Mouse (Mus musculus): ENCODE measurements at regions not wholly inside any gene's neighbourhood (a gene's known extent, or its start where the extent isn't known, plus 50 kb on each side); places are given as distances from the start of the nearest gene placed in this dataset.

DNA sequence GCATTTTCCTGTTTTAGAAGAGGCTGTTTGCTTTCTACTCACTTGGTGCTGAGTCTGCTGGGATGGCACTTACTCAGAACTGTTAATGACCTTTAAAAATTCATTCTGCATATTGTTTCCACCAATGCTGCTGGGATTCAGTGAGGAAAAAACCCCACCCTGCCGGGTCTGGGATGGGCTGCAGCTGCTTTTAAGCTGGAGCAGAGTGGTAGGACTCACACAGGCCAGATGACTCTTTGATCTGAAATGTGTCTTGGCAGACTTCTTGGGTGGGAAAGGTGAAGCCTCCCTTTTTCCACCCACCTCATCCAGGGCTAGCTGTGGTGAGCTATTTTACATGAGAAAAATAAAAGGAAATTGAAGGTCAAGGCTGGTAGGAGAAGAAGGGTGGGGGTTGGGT, 56.4 kb upstream of the Ddhd1 start:
- Histone ChIP-seq H3K27ac (ENCODE audit: low read depth, low read length) (no peak overlapping the region), H3K27me3 (ENCODE audit: control insufficient read depth, insufficient read depth, low read length) (no peaks in the 10 kb centered on the region), H3K4me1 (ENCODE audit: control insufficient read depth, insufficient read depth, low read length) (no peaks in the 10 kb centered on the region), H3K4me3 (ENCODE audit: low read depth, low read length) (no peak overlapping the region), H3K9ac (ENCODE audit: low read depth, low read length) (no peak overlapping the region), H3K9me3 (replicated peaks; ENCODE audit: control insufficient read depth, low read length) (no peaks in the 10 kb centered on the region), H3K36me3 (ENCODE audit: control insufficient read depth, insufficient read depth, low read length) (no peaks in the 10 kb centered on the region), H3K4me2 (no peak overlapping the region)
- ATAC-seq (replicated peaks; ENCODE audit: insufficient number of reproducible peaks, low FRiP score, low TSS enrichment): no peak
- whole genome bisulfite sequencing (ENCODE audit: insufficient replicate concordance): 41% methylated on average over 1 of the region's 1 CpGs

GRCm38 (mm10) chr14:45714786-45715185, 56.8 kb upstream of the Ddhd1 start:
- H3K9ac ChIP-seq (ENCODE audit: low read depth, low read length): no peak overlapping the region
- H3K27ac ChIP-seq (ENCODE audit: low read depth, low read length): no peak overlapping the region
- no peaks in the 10 kb centered on the region for H3K27me3 ChIP-seq (ENCODE audit: control insufficient read depth, insufficient read depth, low read length)
- H3K4me1 ChIP-seq (ENCODE audit: control insufficient read depth, insufficient read depth, low read length): no peaks in the 10 kb centered on the region
- no peaks in the 10 kb centered on the region for H3K36me3 ChIP-seq (ENCODE audit: control insufficient read depth, insufficient read depth, low read length)
- no peaks in the 10 kb centered on the region for H3K9me3 ChIP-seq (replicated peaks; ENCODE audit: control insufficient read depth, low read length)
- H3K4me2 ChIP-seq: no peak overlapping the region
- no peak for ATAC-seq (replicated peaks; ENCODE audit: insufficient number of reproducible peaks, low FRiP score, low TSS enrichment)
- H3K4me3 ChIP-seq (ENCODE audit: low read depth, low read length): no peak overlapping the region

DNA sequence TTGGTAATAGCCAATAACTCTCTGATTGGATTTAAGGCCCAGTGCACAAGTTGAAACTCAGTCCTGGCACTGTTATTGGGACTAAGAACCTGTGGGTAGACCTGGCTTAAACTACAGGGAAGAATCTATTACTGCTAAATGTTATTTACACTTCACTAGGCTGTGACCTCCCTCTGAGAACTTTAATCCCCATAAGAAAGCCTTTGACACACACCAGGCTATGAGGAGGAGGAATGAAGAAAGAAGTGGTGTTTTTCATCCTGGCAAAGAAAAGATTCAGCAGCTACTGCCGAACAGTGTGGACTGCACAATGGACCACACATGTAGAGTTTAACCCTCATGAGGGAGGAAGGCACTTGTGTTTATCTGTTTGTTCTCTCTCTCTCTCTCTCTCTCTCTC, 58.2 kb upstream of the Ddhd1 start:
- Histone ChIP-seq H3K36me3 (ENCODE audit: control insufficient read depth, insufficient read depth, low read length) (no peaks in the 10 kb centered on the region), H3K9ac (ENCODE audit: low read depth, low read length) (no peak overlapping the region), H3K4me3 (ENCODE audit: low read depth, low read length) (no peak overlapping the region), H3K4me1 (ENCODE audit: control insufficient read depth, insufficient read depth, low read length) (no peaks in the 10 kb centered on the region), H3K27ac (ENCODE audit: low read depth, low read length) (no peak overlapping the region), H3K9me3 (replicated peaks; ENCODE audit: control insufficient read depth, low read length) (no peaks in the 10 kb centered on the region), H3K4me2 (no peak overlapping the region), H3K27me3 (ENCODE audit: control insufficient read depth, insufficient read depth, low read length) (no peaks in the 10 kb centered on the region)
- no peak for ATAC-seq (replicated peaks; ENCODE audit: insufficient number of reproducible peaks, low FRiP score, low TSS enrichment)
- 60% methylated on average over 1 of the region's 1 CpGs for WGBS (ENCODE audit: insufficient replicate concordance)

- no peak overlapping the region for H3K9ac ChIP-seq (ENCODE audit: low read depth, low read length)
- ATAC-seq (replicated peaks; ENCODE audit: insufficient number of reproducible peaks, low FRiP score, low TSS enrichment): no peak
- WGBS (ENCODE audit: insufficient replicate concordance): 58% methylated on average over 6 of the region's 6 CpGs
- H3K4me1 ChIP-seq (ENCODE audit: control insufficient read depth, insufficient read depth, low read length): no peaks in the 10 kb centered on the region
- H3K4me2 ChIP-seq: no peak overlapping the region
- H3K27me3 ChIP-seq (ENCODE audit: control insufficient read depth, insufficient read depth, low read length): no peaks in the 10 kb centered on the region
- H3K9me3 ChIP-seq (replicated peaks; ENCODE audit: control insufficient read depth, low read length): no peaks in the 10 kb centered on the region
- H3K36me3 ChIP-seq (ENCODE audit: control insufficient read depth, insufficient read depth, low read length): no peaks in the 10 kb centered on the region
- H3K4me3 ChIP-seq (ENCODE audit: low read depth, low read length): no peak overlapping the region
- no peak overlapping the region for H3K27ac ChIP-seq (ENCODE audit: low read depth, low read length)
Observed at GRCm38 (mm10) chr14:45722887-45723286, 64.9 kb upstream of the Ddhd1 start.

- H3K36me3 ChIP-seq (ENCODE audit: control insufficient read depth, insufficient read depth, low read length): no peaks in the 10 kb centered on the region
- ATAC-seq (replicated peaks; ENCODE audit: insufficient number of reproducible peaks, low FRiP score, low TSS enrichment): no peak
- 83% methylated on average over 2 of the region's 2 CpGs for WGBS (ENCODE audit: insufficient replicate concordance)
- no peak overlapping the region for H3K4me3 ChIP-seq (ENCODE audit: low read depth, low read length)
- H3K9ac ChIP-seq (ENCODE audit: low read depth, low read length): no peak overlapping the region
- H3K27ac ChIP-seq (ENCODE audit: low read depth, low read length): no peak overlapping the region
- no peak overlapping the region for H3K4me2 ChIP-seq
- no peaks in the 10 kb centered on the region for H3K27me3 ChIP-seq (ENCODE audit: control insufficient read depth, insufficient read depth, low read length)
- no peaks in the 10 kb centered on the region for H3K4me1 ChIP-seq (ENCODE audit: control insufficient read depth, insufficient read depth, low read length)
- H3K9me3 ChIP-seq (replicated peaks; ENCODE audit: control insufficient read depth, low read length): no peaks in the 10 kb centered on the region
Observed at GRCm38 (mm10) chr14:45724341-45724740, 66.4 kb upstream of the Ddhd1 start.

GRCm38 (mm10) chr14:45734530-45735410, 76.8 kb upstream of the Ddhd1 start:
- Histone ChIP-seq H3K9me3 (replicated peaks; ENCODE audit: control insufficient read depth, low read length) (no peaks in the 10 kb centered on the region), H3K27ac (ENCODE audit: low read depth, low read length) (no peak overlapping the region), H3K4me2 (no peak overlapping the region), H3K36me3 (ENCODE audit: control insufficient read depth, insufficient read depth, low read length) (no peaks in the 10 kb centered on the region), H3K4me3 (ENCODE audit: low read depth, low read length) (no peak overlapping the region), H3K9ac (ENCODE audit: low read depth, low read length) (no peak overlapping the region), H3K4me1 (ENCODE audit: control insufficient read depth, insufficient read depth, low read length) (peaks cover 7% of the 10 kb centered on the region), H3K27me3 (ENCODE audit: control insufficient read depth, insufficient read depth, low read length) (no peaks in the 10 kb centered on the region)
- 59% methylated on average over 10 of the region's 10 CpGs for WGBS (ENCODE audit: insufficient replicate concordance)
- ATAC-seq (replicated peaks; ENCODE audit: insufficient number of reproducible peaks, low FRiP score, low TSS enrichment): no peak

DNA sequence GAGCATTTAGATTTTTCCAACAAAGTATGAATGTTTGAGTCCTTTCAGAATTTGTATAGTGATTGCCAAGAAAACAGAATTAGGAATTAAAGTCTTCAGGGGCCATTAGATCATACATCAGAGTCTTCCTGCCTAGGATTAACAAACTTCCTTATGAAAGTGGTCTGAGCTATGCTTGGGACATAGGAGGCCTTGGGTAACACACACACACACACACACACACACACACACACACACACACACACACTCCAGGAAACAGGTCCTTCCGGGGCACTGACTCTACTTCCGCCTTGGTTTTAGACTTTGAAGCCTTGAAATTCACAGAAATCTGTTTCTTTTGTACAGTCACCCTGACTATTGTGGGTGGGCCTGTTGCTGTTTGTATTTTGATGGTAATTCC, 80.0 kb upstream of the Ddhd1 start:
- Histone ChIP-seq H3K36me3 (ENCODE audit: control insufficient read depth, insufficient read depth, low read length) (no peaks in the 10 kb centered on the region), H3K27me3 (ENCODE audit: control insufficient read depth, insufficient read depth, low read length) (no peaks in the 10 kb centered on the region), H3K4me2 (no peak overlapping the region), H3K9me3 (replicated peaks; ENCODE audit: control insufficient read depth, low read length) (no peaks in the 10 kb centered on the region), H3K4me1 (ENCODE audit: control insufficient read depth, insufficient read depth, low read length) (peaks cover 8% of the 10 kb centered on the region), H3K4me3 (ENCODE audit: low read depth, low read length) (no peak overlapping the region), H3K27ac (ENCODE audit: low read depth, low read length) (no peak overlapping the region), H3K9ac (ENCODE audit: low read depth, low read length) (no peak overlapping the region)
- no peak for ATAC-seq (replicated peaks; ENCODE audit: insufficient number of reproducible peaks, low FRiP score, low TSS enrichment)
- WGBS (ENCODE audit: insufficient replicate concordance): 94% methylated on average over 2 of the region's 2 CpGs

- Histone ChIP-seq H3K4me2 (no peak overlapping the region), H3K4me1 (ENCODE audit: control insufficient read depth, insufficient read depth, low read length) (peaks cover 8% of the 10 kb centered on the region), H3K9me3 (replicated peaks; ENCODE audit: control insufficient read depth, low read length) (no peaks in the 10 kb centered on the region), H3K27ac (ENCODE audit: low read depth, low read length) (0 out of 2 replicates have a peak overlapping the region, but pooled peaks have one; percentile 15), H3K27me3 (ENCODE audit: control insufficient read depth, insufficient read depth, low read length) (no peaks in the 10 kb centered on the region), H3K9ac (ENCODE audit: low read depth, low read length) (no peak overlapping the region), H3K36me3 (ENCODE audit: control insufficient read depth, insufficient read depth, low read length) (no peaks in the 10 kb centered on the region), H3K4me3 (ENCODE audit: low read depth, low read length) (no peak overlapping the region)
- ATAC-seq (replicated peaks; ENCODE audit: insufficient number of reproducible peaks, low FRiP score, low TSS enrichment): no peak
Observed at GRCm38 (mm10) chr14:45739638-45740037, 81.7 kb upstream of the Ddhd1 start.

DNA sequence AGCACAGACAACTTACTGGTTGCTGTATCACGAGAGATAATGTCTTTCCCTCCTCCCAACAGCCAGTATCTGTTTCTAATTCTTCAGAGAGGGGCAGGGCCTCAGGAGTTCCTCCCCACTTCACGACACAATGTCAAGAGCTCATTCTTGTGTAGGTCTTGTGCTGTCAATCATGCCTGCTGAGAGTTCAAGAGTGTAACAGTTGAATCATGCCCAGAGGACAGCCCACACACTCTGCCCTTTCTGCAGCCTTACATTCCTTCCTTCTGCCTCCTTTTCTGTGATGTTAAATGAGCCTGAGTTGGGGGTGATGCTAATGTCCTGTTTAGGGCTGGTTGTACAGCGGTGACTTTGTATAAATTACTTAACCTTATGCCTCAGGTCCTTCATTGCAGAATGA, 82.7 kb upstream of the Ddhd1 start:
- no peak overlapping the region for H3K9ac ChIP-seq (ENCODE audit: low read depth, low read length)
- no peaks in the 10 kb centered on the region for H3K9me3 ChIP-seq (replicated peaks; ENCODE audit: control insufficient read depth, low read length)
- H3K36me3 ChIP-seq (ENCODE audit: control insufficient read depth, insufficient read depth, low read length): no peaks in the 10 kb centered on the region
- no peak overlapping the region for H3K27ac ChIP-seq (ENCODE audit: low read depth, low read length)
- no peaks in the 10 kb centered on the region for H3K27me3 ChIP-seq (ENCODE audit: control insufficient read depth, insufficient read depth, low read length)
- H3K4me3 ChIP-seq (ENCODE audit: low read depth, low read length): no peak overlapping the region
- peaks cover 8% of the 10 kb centered on the region for H3K4me1 ChIP-seq (ENCODE audit: control insufficient read depth, insufficient read depth, low read length)
- no peak for ATAC-seq (replicated peaks; ENCODE audit: insufficient number of reproducible peaks, low FRiP score, low TSS enrichment)
- WGBS (ENCODE audit: insufficient replicate concordance): 35% methylated on average over 3 of the region's 3 CpGs
- no peak overlapping the region for H3K4me2 ChIP-seq
